Mouse (Mus musculus) monocyte, adult 2 months (primary cell): ENCODE measurements around the gene Olfr624.
"Not testable (repeated sequence)": the region's sequence is repeated elsewhere in the genome, so short reads cannot be mapped to it uniquely, and the experiment has no call there.

ENCODE experiments used
- DNase-seq, 2 experiments: peaks; one replicate each; pipeline ENCODE4 v3.0.0; 2022; ENCODE audit warnings: low spot score in 2 of 2, low read depth in 1 of 2

The Olfr624 gene

DNA sequence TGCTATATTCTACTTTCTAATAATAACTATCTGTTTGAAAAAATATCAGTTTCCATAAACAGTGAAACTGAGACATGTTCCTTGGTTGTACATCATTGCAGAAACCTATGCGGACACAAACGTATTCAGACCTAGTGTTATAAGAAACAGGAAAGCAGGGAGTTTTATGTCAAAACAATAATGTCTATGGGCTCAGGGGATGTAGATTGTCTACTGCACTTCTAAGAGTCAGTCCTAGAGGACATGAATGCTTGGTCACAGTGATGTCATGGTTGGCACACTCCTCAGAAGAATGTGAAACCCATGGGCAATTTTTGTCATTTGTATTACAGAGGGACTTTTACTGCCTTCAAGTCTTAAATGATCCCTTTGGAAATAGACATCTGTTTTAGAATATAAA, at the start of gene Olfr624:
Gene Olfr624, minus strand, starts transcription at position 101 of the 400 bp plus-strand sequence.
- no peak for DNase-seq

GRCm38 (mm10) chr7:103716398-103716797, 45.4 kb upstream of the Olfr624 start:
- not testable (repeated sequence) for DNase-seq

DNA sequence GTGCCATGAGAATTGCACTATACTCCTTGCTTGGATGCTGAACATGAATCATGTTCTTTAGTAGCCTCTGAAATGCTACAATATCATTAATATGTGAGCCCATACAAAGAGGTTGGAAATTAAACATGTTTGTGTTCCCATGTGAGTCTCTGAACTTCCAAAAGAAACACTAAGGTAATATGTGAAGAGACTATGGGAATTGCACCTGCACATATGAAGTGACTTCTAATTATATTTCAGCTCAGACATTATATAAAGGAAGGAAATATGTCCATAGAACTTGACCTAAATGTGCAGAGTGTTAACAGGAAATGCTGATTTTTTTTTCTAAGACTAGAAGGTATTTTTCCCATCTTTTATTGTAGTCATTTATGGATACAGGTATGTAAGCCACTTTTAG, 43.4 kb upstream of the Olfr624 start, which contains the start of gene Olfr243:
Gene Olfr243, plus strand, starts transcription at position 301 of the 400 bp plus-strand sequence.
- DNase-seq: no peak

GRCm38 (mm10) chr7:103712024-103712423, 41.0 kb upstream of the Olfr624 start:
- DNase-seq: no peak

DNA sequence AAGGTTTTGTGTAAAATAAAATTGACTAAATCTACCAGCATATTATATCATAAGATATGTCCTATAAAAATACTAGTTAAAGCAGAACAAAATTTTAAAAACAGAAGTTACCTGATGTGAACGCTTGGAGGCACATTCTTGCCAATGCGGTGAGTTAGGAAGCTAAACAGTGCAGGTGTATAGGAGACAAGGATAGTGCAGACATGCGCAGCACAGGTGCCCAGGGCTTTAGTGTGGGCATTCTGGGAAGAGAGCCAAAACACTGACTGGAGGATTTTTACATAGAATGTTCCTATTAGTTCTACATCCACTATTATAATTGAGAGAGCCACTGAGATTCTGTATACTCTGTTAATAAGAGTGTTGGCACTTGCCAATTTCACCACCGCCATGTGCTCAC, 28.5 kb upstream of the Olfr624 start:
- DNase-seq: no peak

- DNase-seq: no peak
Measured at GRCm38 (mm10) chr7:103682420-103682819, 11.4 kb upstream of the Olfr624 start, which contains the start of gene Olfr625-ps1. Olfr625-ps1 (plus strand) TSS chr7:103682720.

DNA sequence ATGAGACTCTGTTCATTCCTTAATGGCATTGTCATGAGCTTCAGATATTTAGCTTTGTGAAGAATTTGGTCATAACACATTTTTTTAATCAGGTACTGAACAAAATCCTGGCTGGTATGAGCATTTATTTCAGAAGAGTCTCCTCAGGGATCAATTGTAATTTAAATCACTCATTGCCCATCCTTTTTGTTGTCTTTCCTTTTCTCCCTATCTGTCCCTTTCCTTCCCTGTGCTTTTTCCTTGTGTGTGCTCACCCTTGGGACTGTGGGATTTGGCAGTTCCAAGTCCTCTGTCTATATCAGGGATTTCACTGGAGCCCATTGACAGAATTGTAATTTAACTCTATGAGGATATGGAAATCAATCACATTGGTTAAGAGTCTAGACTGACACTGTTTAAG, 7.4 kb downstream of the Olfr624 start, which contains the start of gene Olfr623:
Gene Olfr623, minus strand, starts transcription at position 101 of the 400 bp plus-strand sequence.
- no peak for DNase-seq

DNA sequence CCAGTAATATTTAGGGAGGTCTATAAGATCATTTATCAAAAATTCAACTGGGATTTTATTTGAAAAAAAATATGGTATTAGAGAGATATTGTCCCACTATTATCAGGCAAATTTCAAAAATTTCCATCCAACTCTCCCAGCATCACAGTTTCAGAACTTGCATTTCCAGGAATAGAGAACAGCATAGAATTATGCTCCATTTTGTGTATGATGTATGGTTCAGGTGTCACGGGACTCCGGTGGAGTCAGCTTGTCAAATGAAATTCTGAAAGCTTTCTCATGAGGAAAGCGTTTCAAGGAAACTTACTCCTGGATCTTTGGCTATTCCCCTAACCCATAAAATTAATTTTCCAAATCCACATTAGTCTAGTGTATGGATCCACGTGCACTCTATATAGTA, 26.9 kb downstream of the Olfr624 start:
- no peak for DNase-seq

DNA sequence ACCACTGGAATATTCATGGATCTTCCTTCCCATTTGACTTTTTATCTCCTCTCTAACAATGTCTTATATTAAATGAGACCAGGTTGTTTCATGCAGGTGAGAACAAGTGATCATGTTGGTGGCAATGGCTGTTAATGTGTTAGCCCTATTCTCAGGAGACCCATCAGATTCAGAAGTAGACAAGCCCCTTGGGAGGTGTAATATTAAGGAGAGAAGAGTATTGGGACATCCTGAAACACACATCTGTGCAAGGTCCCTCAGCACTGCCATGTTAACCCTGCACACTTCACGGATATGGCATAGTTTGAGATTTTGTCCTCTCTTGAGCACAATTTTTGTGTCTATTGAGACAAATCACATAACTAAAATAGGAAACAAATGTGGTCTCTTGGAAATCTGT, 28.4 kb downstream of the Olfr624 start, which contains the start of gene Olfr622:
Gene Olfr622, minus strand, starts transcription at position 101 of the 400 bp plus-strand sequence.
- DNase-seq: no peak

- DNase-seq: no peak
Measured at GRCm38 (mm10) chr7:103636795-103637194, 34.2 kb downstream of the Olfr624 start.
